ENCODE assay signal across 19 mouse cellular contexts in genomic region chr1:23265556-23266232, GRCm38 (mm10).
DNase-seq lines count a peak whose midpoint lies in the region; ATAC-seq and TF ChIP-seq lines count a peak whose summit lies in the region.
"Had no signal": no experiment of that assay in that cellular context is flagged by ENCODE, and none has a peak within 500 bp of the region (broad histone marks: within the 10 kb centered on the region; RNA-seq: fewer than 3 reads in every experiment).

No protein-coding gene starts in this region.

- intact Hi-C loops in left cerebral cortex, adult 2 months (cut with DNase I): no loop called here

- TF ChIP-seq CTCF in liver, postnatal 0 days (IDR thresholded peaks at IDR 0.05; ENCODE audit: low read depth): no peak
- no peak for TF ChIP-seq CTCF in left cerebral cortex, adult 2 months (IDR thresholded peaks at IDR 0.05)

- DNase-seq in liver, postnatal 0 days: no peak
- peak; percentile 85 for DNase-seq in kidney, adult 9 months
- peak; percentile 58 to 77 for DNase-seq in kidney, postnatal 36 days
- DNase-seq in frontal cortex, postnatal 10 days (ENCODE audit: low spot score in 2 of 2): no peak
- no peak for DNase-seq in left cerebral cortex, adult 2 months (ENCODE audit: extremely low spot score in 1 of 2, low spot score in 2 of 2)
- DNase-seq in gastrocnemius, postnatal 4 days (ENCODE audit: low spot score in 2 of 2): no peak
- DNase-seq: adrenal gland, postnatal 25 days; cerebellum, adult 9-11 months; gastrocnemius, postnatal 10 days; layer of hippocampus, postnatal 36 days; midbrain, embryonic 14.5 days had no signal

- H3K27me3 ChIP-seq in liver, postnatal 0 days (ENCODE audit: insufficient read depth, low read length): no peaks in the 10 kb centered on the region
- no peaks in the 10 kb centered on the region for H3K27me3 ChIP-seq in liver, embryonic 12.5 days (replicated peaks)
- no peaks in the 10 kb centered on the region for H3K27me3 ChIP-seq in intestine, embryonic 16.5 days (replicated peaks; ENCODE audit: control insufficient read depth, insufficient read depth, low read length)
- H3K27me3 ChIP-seq: forebrain, embryonic 13.5 days; liver, embryonic 15.5 days; Patski had no signal

- no peak overlapping the region for H3K4me3 ChIP-seq in liver, postnatal 0 days (ENCODE audit: low read depth, low read length)
- no peak overlapping the region for H3K4me3 ChIP-seq in liver, embryonic 12.5 days
- H3K4me3 ChIP-seq in intestine, embryonic 16.5 days (ENCODE audit: low read length): no peak overlapping the region
- no peak overlapping the region for H3K4me3 ChIP-seq in left cerebral cortex, adult 2 months
- H3K4me3 ChIP-seq: forebrain, embryonic 13.5 days; heart, embryonic 10.5 days; liver, embryonic 15.5 days had no signal

- H3K9ac ChIP-seq in liver, postnatal 0 days (replicated peaks): no peak overlapping the region
- no peak overlapping the region for H3K9ac ChIP-seq in liver, embryonic 12.5 days
- H3K9ac ChIP-seq in intestine, embryonic 16.5 days (ENCODE audit: low read depth, low read length): no peak overlapping the region
- H3K9ac ChIP-seq: forebrain, embryonic 13.5 days; liver, embryonic 15.5 days had no signal

- H3K36me3 ChIP-seq in liver, postnatal 0 days (replicated peaks; ENCODE audit: insufficient read depth, low read length): peaks cover 3% of the 10 kb centered on the region; the same call in 1 of the 2 replicates
- H3K36me3 ChIP-seq in liver, embryonic 12.5 days: peaks cover 12% of the 10 kb centered on the region
- no peaks in the 10 kb centered on the region for H3K36me3 ChIP-seq in intestine, embryonic 16.5 days (ENCODE audit: control insufficient read depth, insufficient read depth, low read length)

- TF ChIP-seq EP300 in liver, postnatal 0 days (IDR thresholded peaks at IDR 0.05; ENCODE audit: low read depth): no peak

- no peak overlapping the region for H3K27ac ChIP-seq in liver, postnatal 0 days (ENCODE audit: low read depth)
- no peak overlapping the region for H3K27ac ChIP-seq in liver, embryonic 12.5 days
- H3K27ac ChIP-seq in intestine, embryonic 16.5 days (ENCODE audit: low read length): peak overlapping the region; percentile 64
- no peak overlapping the region for H3K27ac ChIP-seq in left cerebral cortex, adult 2 months
- H3K27ac ChIP-seq: forebrain, embryonic 13.5 days; heart, embryonic 10.5 days; liver, embryonic 15.5 days had no signal

- no peaks in the 10 kb centered on the region for H3K9me3 ChIP-seq in liver, postnatal 0 days (ENCODE audit: low read length)
- no peaks in the 10 kb centered on the region for H3K9me3 ChIP-seq in liver, embryonic 12.5 days (replicated peaks)
- H3K9me3 ChIP-seq in intestine, embryonic 16.5 days (ENCODE audit: control insufficient read depth, low read length): no peaks in the 10 kb centered on the region
- H3K9me3 ChIP-seq: forebrain, embryonic 13.5 days; heart, embryonic 10.5 days; liver, embryonic 15.5 days had no signal

- ATAC-seq in liver, postnatal 0 days: no peak
- ATAC-seq in liver, embryonic 12.5 days: no peak
- peak; percentile 80 for ATAC-seq in intestine, embryonic 16.5 days
- ATAC-seq: activated CD4-positive, CD25-positive, alpha-beta regulatory T cell, adult 4 months; forebrain, embryonic 13.5 days; hindbrain, embryonic 16.5 days; Patski had no signal

- 0 out of 2 replicates have a peak overlapping the region, but pooled peaks have one; percentile 4 for H3K4me2 ChIP-seq in liver, postnatal 0 days (ENCODE audit: low read depth, low read length)
- H3K4me2 ChIP-seq in liver, embryonic 12.5 days: no peak overlapping the region
- no peak overlapping the region for H3K4me2 ChIP-seq in intestine, embryonic 16.5 days (ENCODE audit: low read depth, low read length)
- H3K4me2 ChIP-seq: forebrain, embryonic 13.5 days; liver, embryonic 15.5 days had no signal

- peaks cover 9% of the 10 kb centered on the region; the same call in 1 of the 2 replicates for H3K4me1 ChIP-seq in liver, postnatal 0 days (ENCODE audit: insufficient read depth)
- H3K4me1 ChIP-seq in liver, embryonic 12.5 days: peaks cover 9% of the 10 kb centered on the region; the same call in 1 of the 2 replicates
- peaks cover 9% of the 10 kb centered on the region for H3K4me1 ChIP-seq in intestine, embryonic 16.5 days (ENCODE audit: control insufficient read depth, insufficient read depth, low read length)

- 68% methylated on average over 3 of the region's 3 CpGs for WGBS in liver, postnatal 0 days (ENCODE audit: insufficient replicate concordance)
- WGBS in liver, embryonic 12.5 days (ENCODE audit: insufficient replicate concordance): 85% methylated on average over 3 of the region's 3 CpGs
- 51% methylated on average over 3 of the region's 3 CpGs for WGBS in intestine, embryonic 16.5 days

Comparison
In these comparisons a context has a peak if more than half of its experiments do, and no peak if none do; other contexts are left out.
1. DNase-seq: peak in kidney, adult 9 months (single experiment) and kidney, postnatal 36 days (2 of 2); none in liver, postnatal 0 days (single experiment), frontal cortex, postnatal 10 days (0 of 2), left cerebral cortex, adult 2 months (0 of 2) and gastrocnemius, postnatal 4 days (0 of 2).